In genomic region chr1:167366621-167367020, GRCm38 (mm10) we compare ENCODE assay signal across 25 mouse cellular contexts. TPM values are rescaled to one million over a fixed set of nuclear protein-coding genes. Genes with fewer than 3 reads are reported as not detected.
DNase-seq lines count a peak whose midpoint lies in the region; ATAC-seq and TF ChIP-seq lines count a peak whose summit lies in the region.
"Had no signal": no experiment of that assay in that cellular context is flagged by ENCODE, and none has a peak within 500 bp of the region (broad histone marks: within the 10 kb centered on the region; RNA-seq: fewer than 3 reads in every experiment).

No protein-coding gene starts in this region.

- H3K36me3 ChIP-seq in heart, adult 2 months (ENCODE audit: control insufficient read depth, insufficient read depth, low read length), result peaks cover 8% of the 10 kb centered on the region
- H3K36me3 ChIP-seq in kidney, embryonic 15.5 days, result peaks cover 34% of the 10 kb centered on the region
- peaks cover 9% of the 10 kb centered on the region; the same call in 1 of the 2 replicates for H3K36me3 ChIP-seq in kidney, embryonic 16.5 days (ENCODE audit: insufficient read depth, low read length)
- peaks cover 98% of the 10 kb centered on the region for H3K36me3 ChIP-seq in liver, embryonic 15.5 days (replicated peaks)

- no peak for DNase-seq in heart, adult 2 months
- no peak for DNase-seq in heart, adult 18-20 months
- DNase-seq in kidney, adult 8-10 months, result peak; percentile 59 to 60
- peak; percentile 28 to 70 for DNase-seq in kidney, postnatal 25 days
- no peak for DNase-seq in liver
- DNase-seq: adrenal gland, adult 8-10 months; adrenal gland, postnatal 25 days; cerebellum, adult 11-12 months; cerebellum, adult 8-10 months; cerebellum, postnatal 10 days; cerebellum, postnatal 36 days; gastrocnemius, postnatal 10 days; gastrocnemius, postnatal 36 days; heart, postnatal 36 days had no signal

- H3K27ac ChIP-seq in heart, adult 2 months, result peak overlapping the region; percentile 64
- H3K27ac ChIP-seq in kidney, embryonic 15.5 days, result no peak overlapping the region
- no peak overlapping the region for H3K27ac ChIP-seq in kidney, embryonic 16.5 days (ENCODE audit: low read length)
- peak overlapping the region; percentile 88; the same call in 1 of the 2 replicates for H3K27ac ChIP-seq in liver, embryonic 15.5 days (replicated peaks)
- H3K27ac ChIP-seq: forebrain, embryonic 10.5 days; forebrain, embryonic 13.5 days; hindbrain, embryonic 10.5 days; hindbrain, embryonic 13.5 days had no signal

- intact Hi-C loops in heart, adult 2 months (cut with DNase I), result no loop called here

- H3K9me3 ChIP-seq in kidney, embryonic 15.5 days (replicated peaks), result no peaks in the 10 kb centered on the region
- no peaks in the 10 kb centered on the region for H3K9me3 ChIP-seq in kidney, embryonic 16.5 days (ENCODE audit: low read length)
- H3K9me3 ChIP-seq in liver, embryonic 15.5 days (replicated peaks), result no peaks in the 10 kb centered on the region
- H3K9me3 ChIP-seq: forebrain, embryonic 10.5 days; forebrain, embryonic 13.5 days; heart, embryonic 12.5 days; heart, embryonic 15.5 days; hindbrain, embryonic 10.5 days; hindbrain, embryonic 13.5 days had no signal

- no peak for ATAC-seq in kidney, embryonic 15.5 days (replicated peaks; ENCODE audit: low FRiP score)
- no peak for ATAC-seq in kidney, embryonic 16.5 days (ENCODE audit: low FRiP score, low TSS enrichment)
- ATAC-seq in liver, embryonic 15.5 days (ENCODE audit: insufficient read depth), result no peak
- ATAC-seq: activated CD4-positive, CD25-positive, alpha-beta regulatory T cell, adult 4 months; forebrain, embryonic 13.5 days; forebrain, embryonic 16.5 days had no signal

- no peak overlapping the region for H3K9ac ChIP-seq in heart, adult 2 months (ENCODE audit: low read depth, low read length)
- H3K9ac ChIP-seq in kidney, embryonic 15.5 days, result no peak overlapping the region
- no peak overlapping the region for H3K9ac ChIP-seq in kidney, embryonic 16.5 days (replicated peaks; ENCODE audit: low read length)
- H3K9ac ChIP-seq in liver, embryonic 15.5 days, result no peak overlapping the region
- H3K9ac ChIP-seq: forebrain, embryonic 13.5 days; heart, embryonic 12.5 days; heart, embryonic 15.5 days; hindbrain, embryonic 13.5 days had no signal

- TF ChIP-seq EP300 in heart, adult 2 months (IDR thresholded peaks at IDR 0.05; ENCODE audit: insufficient read depth, low read depth, low read length), result no peak

- no peaks in the 10 kb centered on the region for H3K4me1 ChIP-seq in heart, adult 2 months (ENCODE audit: control insufficient read depth, insufficient read depth, low read length)
- no peaks in the 10 kb centered on the region for H3K4me1 ChIP-seq in kidney, embryonic 15.5 days
- no peaks in the 10 kb centered on the region for H3K4me1 ChIP-seq in kidney, embryonic 16.5 days (ENCODE audit: insufficient read depth, low read length)
- H3K4me1 ChIP-seq in liver, embryonic 15.5 days (replicated peaks), result peaks cover 53% of the 10 kb centered on the region
- H3K4me1 ChIP-seq: forebrain, embryonic 13.5 days; heart, embryonic 15.5 days; hindbrain, embryonic 10.5 days; hindbrain, embryonic 13.5 days had no signal

- WGBS in heart, adult 2 months, result 88% methylated on average over 6 of the region's 6 CpGs
- WGBS in kidney, embryonic 15.5 days, result 89% methylated on average over 6 of the region's 6 CpGs
- WGBS in kidney, embryonic 16.5 days, result 89% methylated on average over 6 of the region's 6 CpGs
- 72% methylated on average over 6 of the region's 6 CpGs for WGBS in liver, embryonic 15.5 days (ENCODE audit: insufficient replicate concordance)

- no peak overlapping the region for H3K4me2 ChIP-seq in kidney, embryonic 15.5 days
- H3K4me2 ChIP-seq in kidney, embryonic 16.5 days (replicated peaks; ENCODE audit: low read depth, low read length), result no peak overlapping the region
- no peak overlapping the region for H3K4me2 ChIP-seq in liver, embryonic 15.5 days
- H3K4me2 ChIP-seq: forebrain, embryonic 13.5 days; heart, embryonic 12.5 days; heart, embryonic 15.5 days; hindbrain, embryonic 13.5 days had no signal

- TF ChIP-seq CTCF in heart, adult 2 months (IDR thresholded peaks at IDR 0.05), result no peak

- H3K79me2 ChIP-seq in heart, adult 2 months (replicated peaks; ENCODE audit: control insufficient read depth, insufficient read depth, low read length), result no peaks in the 10 kb centered on the region

- no peak overlapping the region for H3K4me3 ChIP-seq in heart, adult 2 months
- H3K4me3 ChIP-seq in kidney, embryonic 15.5 days (replicated peaks), result no peak overlapping the region
- H3K4me3 ChIP-seq in kidney, embryonic 16.5 days (ENCODE audit: low read length), result no peak overlapping the region
- no peak overlapping the region for H3K4me3 ChIP-seq in liver, embryonic 15.5 days (replicated peaks)
- H3K4me3 ChIP-seq: forebrain, embryonic 10.5 days; forebrain, embryonic 13.5 days; heart, embryonic 12.5 days; heart, embryonic 15.5 days; hindbrain, embryonic 10.5 days; hindbrain, embryonic 13.5 days had no signal

- TF ChIP-seq POLR2A in heart, adult 2 months (IDR thresholded peaks at IDR 0.05; ENCODE audit: insufficient read depth, low read depth, low read length), result no peak

- H3K27me3 ChIP-seq in heart, adult 2 months (ENCODE audit: control insufficient read depth, insufficient read depth, low read length), result no peaks in the 10 kb centered on the region
- H3K27me3 ChIP-seq in kidney, embryonic 15.5 days, result no peaks in the 10 kb centered on the region
- no peaks in the 10 kb centered on the region for H3K27me3 ChIP-seq in kidney, embryonic 16.5 days (ENCODE audit: insufficient read depth, low read length)
- H3K27me3 ChIP-seq in liver, embryonic 15.5 days, result no peaks in the 10 kb centered on the region
- H3K27me3 ChIP-seq: forebrain, embryonic 13.5 days; heart, embryonic 12.5 days; heart, embryonic 15.5 days; hindbrain, embryonic 13.5 days had no signal

RNA-seq across cellular contexts. Expression of gene Aldh9a1, which starts 16.8 kb away (rescaled TPM):
- 10 to 100 TPM; 18.4 to 20.4 TPM for total RNA-seq in heart, adult 2 months (2021)
- polyA plus RNA-seq in heart, adult 2 months (2012; rRNA removed), result 31.5 and 49.6 TPM in 2 replicates
- total RNA-seq in heart, adult 18-20 months (2021), result 10 to 100 TPM; 17.8 to 20.8 TPM
- 51.0 and 56.6 TPM in 2 replicates for polyA plus RNA-seq in kidney, embryonic 15.5 days (2015; fragmentation: Nextera tagmentation; extraction: Ambion mirVana)
- 62.6 and 63.4 TPM in 2 replicates for polyA plus RNA-seq in kidney, embryonic 16.5 days (2015; fragmentation: Nextera tagmentation; extraction: Ambion mirVana)
- 72.7 and 75.1 TPM in 2 replicates for polyA plus RNA-seq in liver, embryonic 15.5 days (2015; fragmentation: Nextera tagmentation; extraction: Ambion mirVana)

RNA-seq across cellular contexts. Expression of gene Mgst3, which starts 27.0 kb away (rescaled TPM):
- 100 to 1,000 TPM; 274 to 351 TPM for total RNA-seq in heart, adult 2 months (2021)
- polyA plus RNA-seq in heart, adult 2 months (2012; rRNA removed), result 788 and 868 TPM in 2 replicates
- 100 to 1,000 TPM; 301 to 305 TPM for total RNA-seq in heart, adult 18-20 months (2021)
- polyA plus RNA-seq in kidney, embryonic 15.5 days (2015; fragmentation: Nextera tagmentation; extraction: Ambion mirVana), result 45.8 and 47.9 TPM in 2 replicates
- polyA plus RNA-seq in kidney, embryonic 16.5 days (2015; fragmentation: Nextera tagmentation; extraction: Ambion mirVana), result 58.0 and 58.2 TPM in 2 replicates
- 392 and 404 TPM in 2 replicates for polyA plus RNA-seq in liver, embryonic 15.5 days (2015; fragmentation: Nextera tagmentation; extraction: Ambion mirVana)

RNA-seq across cellular contexts. Expression of gene Tmco1, which starts 58.4 kb away (rescaled TPM):
- 10 to 100 TPM; 88.2 to 95.3 TPM for total RNA-seq in heart, adult 2 months (2021)
- 60.3 and 117 TPM in 2 replicates for polyA plus RNA-seq in heart, adult 2 months (2012; rRNA removed)
- 10 to 100 TPM; 83.6 to 99.6 TPM for total RNA-seq in heart, adult 18-20 months (2021)
- polyA plus RNA-seq in kidney, embryonic 15.5 days (2015; fragmentation: Nextera tagmentation; extraction: Ambion mirVana), result 98.1 and 106 TPM in 2 replicates
- 117 and 125 TPM in 2 replicates for polyA plus RNA-seq in kidney, embryonic 16.5 days (2015; fragmentation: Nextera tagmentation; extraction: Ambion mirVana)
- 55.0 and 55.3 TPM in 2 replicates for polyA plus RNA-seq in liver, embryonic 15.5 days (2015; fragmentation: Nextera tagmentation; extraction: Ambion mirVana)

Comparison
In these comparisons a context has a peak if more than half of its experiments do, and no peak if none do; other contexts are left out.
1. DNase-seq: peak in kidney, adult 8-10 months (2 of 2) and kidney, postnatal 25 days (2 of 2); none in heart, adult 2 months (0 of 2), heart, adult 18-20 months (0 of 2) and liver (single experiment).
2. H3K27ac ChIP-seq: peak in heart, adult 2 months (single experiment) and liver, embryonic 15.5 days (single experiment); none in kidney, embryonic 15.5 days (single experiment) and kidney, embryonic 16.5 days (single experiment).